Mouse (Mus musculus): ENCODE measurements around the gene Taf10. TPM values are rescaled to one million over a fixed set of nuclear protein-coding genes. Genes with fewer than 3 reads are reported as not detected.

Taf10 gene
- polyA plus RNA-seq, 1 experiment from 2014 or later = 110 TPM

- peaks cover 78% of the 10 kb centered on the region for H3K4me1 ChIP-seq (replicated peaks)
- 91% methylated on average over 2 of the region's 2 CpGs for WGBS
- no peak for ATAC-seq (ENCODE audit: low FRiP score, low read depth)
Measured at GRCm38 (mm10) chr7:105776026-105776425, 31.9 kb upstream of the Taf10 start.

GRCm38 (mm10) chr7:105774661-105775060, 30.5 kb upstream of the Taf10 start:
- peaks cover 38% of the 10 kb centered on the region for H3K36me3 ChIP-seq

More at GRCm38 (mm10) chr7:105776026-105776425, 31.9 kb upstream of the Taf10 start:
- peaks cover 42% of the 10 kb centered on the region for H3K36me3 ChIP-seq
- no peak overlapping the region for H3K4me3 ChIP-seq
- H3K27ac ChIP-seq (replicated peaks) = no peak overlapping the region
- H3K4me2 ChIP-seq = no peak overlapping the region
- no peaks in the 10 kb centered on the region for H3K27me3 ChIP-seq
- H3K9me3 ChIP-seq = no peaks in the 10 kb centered on the region
- H3K9ac ChIP-seq = no peak overlapping the region

GRCm38 (mm10) chr7:105773041-105773440, 28.9 kb upstream of the Taf10 start:
- Histone ChIP-seq H3K27ac (replicated peaks) (no peak overlapping the region; the same call in 1 of the 2 replicates), H3K4me1 (replicated peaks) (peaks cover 85% of the 10 kb centered on the region), H3K9me3 (no peaks in the 10 kb centered on the region), H3K9ac (no peak overlapping the region), H3K36me3 (peaks cover 41% of the 10 kb centered on the region), H3K4me2 (no peak overlapping the region), H3K4me3 (no peak overlapping the region), H3K27me3 (no peaks in the 10 kb centered on the region)
- peak; percentile 5; the same call in 1 of the 2 replicates for ATAC-seq (ENCODE audit: low FRiP score, low read depth)
- WGBS = 88% methylated on average over 5 of the region's 5 CpGs

More at GRCm38 (mm10) chr7:105774661-105775060, 30.5 kb upstream of the Taf10 start:
- no peak overlapping the region for H3K4me2 ChIP-seq
- H3K9me3 ChIP-seq = no peaks in the 10 kb centered on the region
- no peak overlapping the region for H3K9ac ChIP-seq
- 34% methylated on average over 8 of the region's 8 CpGs for WGBS
- H3K27ac ChIP-seq (replicated peaks) = no peak overlapping the region
- ATAC-seq (ENCODE audit: low FRiP score, low read depth) = 0 out of 2 replicates have a peak, but pooled peaks have one; percentile 6
- peaks cover 85% of the 10 kb centered on the region for H3K4me1 ChIP-seq (replicated peaks)
- no peaks in the 10 kb centered on the region for H3K27me3 ChIP-seq
- no peak overlapping the region for H3K4me3 ChIP-seq

- peaks cover 85% of the 10 kb centered on the region for H3K4me1 ChIP-seq (replicated peaks)
- no peak overlapping the region for H3K9ac ChIP-seq
- no peak overlapping the region for H3K4me2 ChIP-seq
- no peak overlapping the region for H3K4me3 ChIP-seq
- no peaks in the 10 kb centered on the region for H3K9me3 ChIP-seq
- whole genome bisulfite sequencing = 94% methylated on average over 15 of the region's 15 CpGs
- peaks cover 48% of the 10 kb centered on the region for H3K36me3 ChIP-seq
- H3K27ac ChIP-seq (replicated peaks) = no peak overlapping the region
- ATAC-seq (ENCODE audit: low FRiP score, low read depth) = no peak
- H3K27me3 ChIP-seq = no peaks in the 10 kb centered on the region
Measured at GRCm38 (mm10) chr7:105772331-105772730, 28.2 kb upstream of the Taf10 start.

- peaks cover 56% of the 10 kb centered on the region for H3K36me3 ChIP-seq
- 83% methylated on average over 3 of the region's 3 CpGs for WGBS
Measured at GRCm38 (mm10) chr7:105769959-105770358, 25.8 kb upstream of the Taf10 start.

GRCm38 (mm10) chr7:105767729-105768165, 23.6 kb upstream of the Taf10 start:
- Histone ChIP-seq H3K4me1 (replicated peaks) (peaks cover 52% of the 10 kb centered on the region), H3K27me3 (no peaks in the 10 kb centered on the region), H3K4me3 (no peak overlapping the region), H3K36me3 (peaks cover 75% of the 10 kb centered on the region), H3K27ac (replicated peaks) (peak overlapping the region; percentile 42), H3K9me3 (no peaks in the 10 kb centered on the region), H3K9ac (no peak overlapping the region), H3K4me2 (no peak overlapping the region)
- WGBS = 6% methylated on average over 6 of the region's 6 CpGs
- peak; percentile 68 for ATAC-seq (ENCODE audit: low FRiP score, low read depth)

More at GRCm38 (mm10) chr7:105769959-105770358, 25.8 kb upstream of the Taf10 start:
- no peak overlapping the region for H3K4me2 ChIP-seq
- H3K9me3 ChIP-seq = no peaks in the 10 kb centered on the region
- peaks cover 69% of the 10 kb centered on the region for H3K4me1 ChIP-seq (replicated peaks)
- no peaks in the 10 kb centered on the region for H3K27me3 ChIP-seq
- ATAC-seq (ENCODE audit: low FRiP score, low read depth) = no peak
- no peak overlapping the region for H3K4me3 ChIP-seq
- H3K9ac ChIP-seq = no peak overlapping the region
- H3K27ac ChIP-seq (replicated peaks) = no peak overlapping the region

- no peak for ATAC-seq (ENCODE audit: low FRiP score, low read depth)
Measured at GRCm38 (mm10) chr7:105764331-105764730, 20.2 kb upstream of the Taf10 start.

GRCm38 (mm10) chr7:105762517-105763270, 18.5 kb upstream of the Taf10 start:
- WGBS = 25% methylated on average over 53 of the region's 55 CpGs
- no peak overlapping the region for H3K4me2 ChIP-seq
- ATAC-seq (ENCODE audit: low FRiP score, low read depth) = no peak

More at GRCm38 (mm10) chr7:105764331-105764730, 20.2 kb upstream of the Taf10 start:
- H3K27ac ChIP-seq (replicated peaks) = no peak overlapping the region
- no peak overlapping the region for H3K9ac ChIP-seq
- no peak overlapping the region for H3K4me2 ChIP-seq
- H3K36me3 ChIP-seq = peaks cover 69% of the 10 kb centered on the region
- H3K9me3 ChIP-seq = no peaks in the 10 kb centered on the region
- WGBS = 79% methylated on average over 11 of the region's 11 CpGs
- peaks cover 28% of the 10 kb centered on the region for H3K4me1 ChIP-seq (replicated peaks)
- H3K4me3 ChIP-seq = no peak overlapping the region
- no peaks in the 10 kb centered on the region for H3K27me3 ChIP-seq

GRCm38 (mm10) chr7:105761813-105762484, 17.8 kb upstream of the Taf10 start:
- no peak overlapping the region for H3K4me3 ChIP-seq
- WGBS = 24% methylated on average over 51 of the region's 51 CpGs
- H3K4me2 ChIP-seq = no peak overlapping the region
- H3K9me3 ChIP-seq = no peaks in the 10 kb centered on the region
- no peak for ATAC-seq (ENCODE audit: low FRiP score, low read depth)
- H3K27ac ChIP-seq (replicated peaks) = no peak overlapping the region
- H3K27me3 ChIP-seq = no peaks in the 10 kb centered on the region
- H3K9ac ChIP-seq = no peak overlapping the region
- H3K4me1 ChIP-seq (replicated peaks) = peaks cover 6% of the 10 kb centered on the region
- peaks cover 84% of the 10 kb centered on the region for H3K36me3 ChIP-seq

More at GRCm38 (mm10) chr7:105762517-105763270, 18.5 kb upstream of the Taf10 start:
- Histone ChIP-seq H3K4me3 (no peak overlapping the region), H3K27me3 (no peaks in the 10 kb centered on the region), H3K4me1 (replicated peaks) (peaks cover 12% of the 10 kb centered on the region), H3K27ac (replicated peaks) (no peak overlapping the region), H3K36me3 (peaks cover 80% of the 10 kb centered on the region), H3K9me3 (no peaks in the 10 kb centered on the region), H3K9ac (no peak overlapping the region)

GRCm38 (mm10) chr7:105753281-105753680, 9.1 kb upstream of the Taf10 start:
- no peak overlapping the region for H3K4me3 ChIP-seq
- H3K9me3 ChIP-seq = no peaks in the 10 kb centered on the region
- ATAC-seq (ENCODE audit: low FRiP score, low read depth) = no peak
- H3K4me2 ChIP-seq = no peak overlapping the region
- H3K36me3 ChIP-seq = peaks cover 57% of the 10 kb centered on the region
- H3K9ac ChIP-seq = no peak overlapping the region
- H3K4me1 ChIP-seq (replicated peaks) = peaks cover 17% of the 10 kb centered on the region
- H3K27ac ChIP-seq (replicated peaks) = 0 out of 2 replicates have a peak overlapping the region, but pooled peaks have one; percentile 54
- WGBS = 91% methylated on average over 10 of the region's 10 CpGs
- no peaks in the 10 kb centered on the region for H3K27me3 ChIP-seq

- H3K36me3 ChIP-seq = peaks cover 51% of the 10 kb centered on the region
- H3K27me3 ChIP-seq = no peaks in the 10 kb centered on the region
- no peak; the same call in none of the 2 replicates for ATAC-seq (ENCODE audit: low FRiP score, low read depth)
- no peak overlapping the region for H3K4me2 ChIP-seq
- no peak overlapping the region for H3K4me3 ChIP-seq
- H3K4me1 ChIP-seq (replicated peaks) = peaks cover 17% of the 10 kb centered on the region
- H3K9ac ChIP-seq = no peak overlapping the region
- H3K27ac ChIP-seq (replicated peaks) = 0 out of 2 replicates have a peak overlapping the region, but pooled peaks have one; percentile 54
- H3K9me3 ChIP-seq = no peaks in the 10 kb centered on the region
- whole genome bisulfite sequencing = 86% methylated on average over 2 of the region's 2 CpGs
Measured at GRCm38 (mm10) chr7:105752716-105753115, 8.6 kb upstream of the Taf10 start.
